Mouse (Mus musculus): Measurements from ENCODE around the gene Ccdc27. TPM values are rescaled to one million over a fixed set of nuclear protein-coding genes. Genes with fewer than 3 reads are reported as not detected.

Ccdc27 gene
- polyA plus RNA-seq, 1 experiment = not detected

DNA sequence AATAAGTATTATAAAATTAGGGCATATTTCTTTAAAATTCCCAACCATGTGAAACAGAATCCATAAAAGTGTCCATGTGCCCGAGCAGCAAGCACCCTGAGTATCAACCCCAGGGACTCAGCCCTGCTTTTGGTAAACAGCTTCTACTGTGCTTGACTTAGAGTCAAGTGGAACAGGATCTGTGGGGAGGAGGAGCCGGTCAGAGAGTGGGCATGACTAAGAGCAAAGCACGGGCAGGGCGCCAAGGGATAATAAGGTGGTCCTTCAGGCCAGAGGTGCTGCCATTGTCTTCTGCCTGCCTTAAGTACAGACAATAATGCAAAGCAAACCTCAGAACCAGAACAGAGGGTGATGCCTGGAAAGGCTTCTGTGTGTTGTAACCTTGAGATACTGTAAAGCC lies 34.7 kb downstream of the Ccdc27 start:
- TF ChIP-seq POLR2A (IDR thresholded peaks at IDR 0.05; ENCODE audit: borderline replicate concordance, extremely low read depth, insufficient read depth, insufficient read length, poor library complexity, severe bottlenecking) (no peak), CTCF (IDR thresholded peaks at IDR 0.05; ENCODE audit: borderline replicate concordance, extremely low read depth, insufficient read depth, insufficient read length) (no peak)
- no peak for DNase-seq (ENCODE audit: low read depth)

DNA sequence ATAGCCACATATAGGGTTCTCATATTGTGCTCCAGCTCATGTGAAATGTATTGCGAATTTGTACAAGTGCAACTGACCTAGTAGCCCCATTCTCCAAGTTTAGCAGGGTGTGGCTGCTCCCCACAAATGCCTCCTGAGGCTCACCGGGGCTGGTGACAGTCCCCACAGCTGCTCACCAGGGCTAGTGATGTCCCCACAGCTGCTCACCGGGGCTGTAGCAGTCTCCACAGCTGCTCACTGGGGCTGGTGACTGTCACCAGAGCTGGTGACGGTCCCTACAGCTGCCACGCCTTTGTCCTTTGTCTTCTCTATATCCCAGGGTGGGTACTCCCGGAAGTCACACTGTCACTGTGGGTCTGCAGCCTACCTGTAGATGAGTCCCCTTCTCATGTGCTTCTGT lies 36.2 kb downstream of the Ccdc27 start:
- no peak for DNase-seq (ENCODE audit: low read depth)
- TF ChIP-seq POLR2A (IDR thresholded peaks at IDR 0.05; ENCODE audit: borderline replicate concordance, extremely low read depth, insufficient read depth, insufficient read length, poor library complexity, severe bottlenecking) (no peak), CTCF (IDR thresholded peaks at IDR 0.05; ENCODE audit: borderline replicate concordance, extremely low read depth, insufficient read depth, insufficient read length) (no peak)

DNA sequence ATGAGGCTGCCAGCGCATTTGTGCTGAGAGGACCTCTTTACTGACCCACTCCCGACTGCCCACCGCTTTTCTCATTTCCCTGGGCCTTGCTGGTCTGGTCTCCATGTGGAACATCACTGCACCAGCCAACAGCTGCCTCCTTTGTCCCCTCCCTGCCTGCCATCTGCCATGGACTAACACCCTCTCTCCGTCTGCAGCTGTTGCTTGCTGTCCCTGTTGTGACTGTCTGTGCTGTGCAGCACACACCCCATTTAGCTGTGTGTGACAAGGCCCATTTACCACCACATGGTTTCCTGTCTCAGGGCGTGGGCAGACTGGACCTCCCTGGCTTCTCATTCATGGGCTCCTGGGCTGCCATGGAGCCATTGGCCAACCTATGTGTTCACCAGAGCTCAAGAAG lies 37.0 kb downstream of the Ccdc27 start:
- TF ChIP-seq CTCF (IDR thresholded peaks at IDR 0.05; ENCODE audit: borderline replicate concordance, extremely low read depth, insufficient read depth, insufficient read length) (no peak), POLR2A (IDR thresholded peaks at IDR 0.05; ENCODE audit: borderline replicate concordance, extremely low read depth, insufficient read depth, insufficient read length, poor library complexity, severe bottlenecking) (no peak)
- DNase-seq (ENCODE audit: low read depth) = no peak

DNA sequence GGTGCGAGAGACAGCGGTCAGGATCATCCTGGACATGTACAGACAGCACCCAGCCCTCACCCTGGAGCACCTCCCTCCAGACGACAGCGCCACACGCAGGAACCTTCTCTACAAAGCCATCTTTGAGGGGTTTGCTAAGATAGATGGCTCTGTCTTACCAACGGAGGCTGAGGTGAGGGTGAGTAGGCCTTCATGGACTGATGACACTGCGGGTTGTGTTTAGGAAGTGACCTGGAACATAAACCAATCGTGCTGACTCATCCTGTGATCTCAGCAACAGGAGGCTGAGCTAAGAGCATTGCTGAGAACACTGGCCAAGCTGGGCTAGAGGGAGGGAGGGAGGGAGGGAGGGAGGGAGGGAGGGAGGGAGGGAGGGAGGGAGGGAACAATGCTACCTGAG lies 49.0 kb downstream of the Ccdc27 start:
- DNase-seq (ENCODE audit: low read depth) = no peak
- TF ChIP-seq POLR2A (IDR thresholded peaks at IDR 0.05; ENCODE audit: borderline replicate concordance, extremely low read depth, insufficient read depth, insufficient read length, poor library complexity, severe bottlenecking) = no peak
- no peak for TF ChIP-seq CTCF (IDR thresholded peaks at IDR 0.05; ENCODE audit: borderline replicate concordance, extremely low read depth, insufficient read depth, insufficient read length)

DNA sequence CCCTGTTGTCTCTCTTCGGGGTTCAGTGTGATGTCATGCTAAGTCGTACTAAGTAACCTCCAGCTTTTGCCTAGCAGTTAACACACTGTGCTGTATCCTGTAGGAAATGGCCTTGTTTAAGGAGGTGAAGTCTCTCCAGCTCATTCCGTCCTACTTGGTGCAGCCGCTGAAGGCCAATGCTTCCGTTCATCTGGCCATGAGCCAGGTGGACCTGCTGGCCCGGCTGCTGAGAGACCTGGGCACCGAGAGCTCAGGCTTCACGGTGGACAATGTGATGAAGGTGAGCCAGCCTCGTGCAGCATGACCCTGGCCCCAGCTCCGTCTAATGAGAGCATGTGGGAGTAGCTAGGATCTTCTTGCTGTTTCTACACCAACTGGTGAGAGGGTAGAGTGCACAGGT lies 49.8 kb downstream of the Ccdc27 start:
- TF ChIP-seq CTCF (IDR thresholded peaks at IDR 0.05; ENCODE audit: borderline replicate concordance, extremely low read depth, insufficient read depth, insufficient read length) (no peak), POLR2A (IDR thresholded peaks at IDR 0.05; ENCODE audit: borderline replicate concordance, extremely low read depth, insufficient read depth, insufficient read length, poor library complexity, severe bottlenecking) (no peak)
- DNase-seq (ENCODE audit: low read depth) = no peak

DNA sequence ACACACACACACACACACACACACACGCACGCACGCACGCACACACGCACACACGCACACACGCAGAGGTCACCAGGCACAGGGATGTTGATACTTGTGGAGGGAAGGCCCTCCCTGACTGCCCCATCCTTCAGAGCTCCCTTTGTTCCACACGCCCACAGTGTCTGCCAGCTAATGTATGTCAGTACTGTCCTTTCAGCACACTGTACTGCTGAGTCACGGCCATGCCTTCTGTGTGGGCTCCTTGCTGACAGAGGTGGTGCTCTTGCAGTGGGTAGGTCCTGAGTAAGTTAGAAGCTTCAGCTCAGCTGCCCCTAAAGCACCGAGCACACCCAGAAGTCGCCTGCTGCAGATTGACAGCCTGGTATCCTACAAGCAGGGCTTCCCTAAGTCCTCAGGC lies 62.0 kb downstream of the Ccdc27 start:
- no peak for TF ChIP-seq CTCF (IDR thresholded peaks at IDR 0.05; ENCODE audit: borderline replicate concordance, extremely low read depth, insufficient read depth, insufficient read length)
- no peak for TF ChIP-seq POLR2A (IDR thresholded peaks at IDR 0.05; ENCODE audit: borderline replicate concordance, extremely low read depth, insufficient read depth, insufficient read length, poor library complexity, severe bottlenecking)
- no peak for DNase-seq (ENCODE audit: low read depth)

DNA sequence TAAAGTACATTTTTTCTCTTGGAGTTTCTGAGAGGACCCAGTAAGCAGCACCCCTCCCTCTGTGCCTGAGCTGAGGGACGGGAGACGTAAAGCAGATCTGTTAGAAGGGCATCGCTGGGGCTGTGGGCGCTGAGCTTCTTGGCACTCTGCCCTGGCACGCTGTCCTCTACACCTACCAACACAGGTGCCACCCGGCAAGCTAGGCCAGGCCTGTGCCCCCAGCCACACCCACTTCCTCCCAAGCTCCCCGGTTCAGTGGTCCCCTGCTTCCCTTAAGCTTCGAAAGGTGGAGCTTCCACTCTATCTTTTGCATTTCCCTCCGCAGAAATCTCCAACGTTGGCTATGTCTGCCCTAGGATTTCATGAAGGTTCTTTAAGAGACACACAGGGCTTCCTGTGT lies 63.2 kb downstream of the Ccdc27 start:
- DNase-seq (ENCODE audit: low read depth) = no peak
- TF ChIP-seq CTCF (IDR thresholded peaks at IDR 0.05; ENCODE audit: borderline replicate concordance, extremely low read depth, insufficient read depth, insufficient read length) (no peak), POLR2A (IDR thresholded peaks at IDR 0.05; ENCODE audit: borderline replicate concordance, extremely low read depth, insufficient read depth, insufficient read length, poor library complexity, severe bottlenecking) (no peak)

Other genes starting within 250 kb of the Ccdc27 start
- gene A430005L14Rik, start 85.4 kb downstream of the Ccdc27 start, polyA plus RNA-seq (2012; rRNA removed) = 40.0 and 49.1 TPM in 2 replicates
- gene Dffb, start 67.6 kb downstream of the Ccdc27 start, polyA plus RNA-seq (2012; rRNA removed) = 18.6 and 23.1 TPM in 2 replicates
- 14.3 and 19.1 TPM in 2 replicates for gene Cep104, start 67.5 kb downstream of the Ccdc27 start, polyA plus RNA-seq (2012; rRNA removed)
- 69.7 and 72.3 TPM in 2 replicates for gene Lrrc47, start 30.9 kb downstream of the Ccdc27 start, polyA plus RNA-seq (2012; rRNA removed)
- 7.0 and 8.4 TPM in 2 replicates for gene Smim1, start 16.4 kb downstream of the Ccdc27 start, polyA plus RNA-seq (2012; rRNA removed)
- gene Trp73, start 97.5 kb upstream of the Ccdc27 start, polyA plus RNA-seq (2012; rRNA removed) = 3.0 and 3.6 TPM in 2 replicates
- 42.5 and 64.5 TPM in 2 replicates for gene Wrap73, start 99.7 kb upstream of the Ccdc27 start, polyA plus RNA-seq (2012; rRNA removed)
- 139 and 147 TPM in 2 replicates for gene Tprgl, start 118.0 kb upstream of the Ccdc27 start, polyA plus RNA-seq (2012; rRNA removed)
- gene Megf6, start 128.1 kb upstream of the Ccdc27 start, polyA plus RNA-seq (2012; rRNA removed) = 12.4 and 21.0 TPM in 2 replicates